Mouse (Mus musculus) liver, postnatal 0 days (tissue): ENCODE measurements around the gene Klhdc7b. TPM values are rescaled to one million over a fixed set of nuclear protein-coding genes. Genes with fewer than 3 reads are reported as not detected.

ENCODE experiments used
- ATAC-seq: fragments of 200-750 bp; cut with Nextera tagmentation; 2 replicates; pipeline ENCODE4 v1.8.0; 2017; ENCODE audit warnings: mild to moderate bottlenecking, moderate library complexity
- DNase-seq: peaks from one replicate; pipeline ENCODE4 v3.0.0-alpha.2; 2016
- H3K27ac ChIP-seq: fragments of 300-500 bp; sonication (generic); 2 replicates; pipeline ENCODE4 v1.5.1; 2014; ENCODE audit warnings: antibody characterized with exemption, moderate library complexity, mild to moderate bottlenecking, low read depth
- H3K27me3 ChIP-seq: fragments of 300-500 bp; sonication (generic); 2 replicates; pipeline ENCODE4 v1.6.1; 2014; ENCODE audit warnings: low read length, control low read depth, mixed read lengths; ENCODE audit not compliant: insufficient read depth
- H3K36me3 ChIP-seq: fragments of 300-500 bp; sonication (generic); replicated peaks from 2 replicates; pipeline ENCODE4 v1.6.1; 2014; ENCODE audit warnings: mild to moderate bottlenecking, control low read depth, low read length, moderate library complexity, mixed read lengths; ENCODE audit not compliant: insufficient read depth
- H3K4me1 ChIP-seq: fragments of 300-500 bp; sonication (generic); 2 replicates; pipeline ENCODE4 v1.6.1; 2014; ENCODE audit warnings: antibody characterized with exemption, mild to moderate bottlenecking, control low read depth; ENCODE audit not compliant: insufficient read depth
- H3K4me2 ChIP-seq: fragments of 300-500 bp; sonication (generic); 2 replicates; pipeline ENCODE4 v1.6.1; 2014; ENCODE audit warnings: low read depth, mild to moderate bottlenecking, low read length, moderate library complexity, mixed read lengths
- H3K4me3 ChIP-seq: fragments of 300-500 bp; sonication (generic); 2 replicates; pipeline ENCODE4 v1.5.1; 2014; ENCODE audit warnings: low read depth, low read length
- H3K9ac ChIP-seq: fragments of 300-500 bp; sonication (generic); replicated peaks from 2 replicates; pipeline ENCODE4 v1.6.1; 2014; ENCODE audit warnings: mild to moderate bottlenecking, moderate library complexity
- H3K9me3 ChIP-seq: fragments of 300-500 bp; sonication (generic); 2 replicates; pipeline ENCODE4 v1.6.1; 2016; ENCODE audit warnings: mild to moderate bottlenecking, control low read depth, low read length, mixed read lengths
- CTCF ChIP-seq: sonication (generic); IDR thresholded peaks from 2 replicates; pipeline ENCODE4 v1.5.1; 2016; ENCODE audit warnings: antibody characterized with exemption, low read depth
- EP300 ChIP-seq: IDR thresholded peaks from 2 replicates; pipeline ENCODE4 v1.6.1; 2016; ENCODE audit warnings: antibody characterized with exemption, low read depth, mild to moderate bottlenecking
- WGBS: fragments of 180-500 bp; shearing (Covaris S2); extraction: QIAGEN DNeasy Blood & Tissue Kit; methylation state at CpG from one replicate; pipeline ENCODE4 v1.1.7; 2014; ENCODE audit not compliant: insufficient replicate concordance; 5-methylcytosine and 5-hydroxymethylcytosine counted together
- polyA plus RNA-seq: library from polyadenylated mRNA; unstranded; fragments of >200 nt; fragmentation: Nextera tagmentation; extraction: Ambion mirVana; gene quantifications from 2 replicates; pipeline ENCODE4 v1.2.1, GENCODE M21; 2015

The Klhdc7b gene
- polyA plus RNA-seq, 1 experiment from 2014 or later, result not detected

GRCm38 (mm10) chr15:89410118-89410517 lies 25.4 kb downstream of the Klhdc7b start, which contains the start of gene Syce3:
Syce3 (minus strand) TSS chr15:89410503.
- H3K4me1 ChIP-seq, result peaks cover under 1% of the 10 kb centered on the region; the same call in 1 of the 2 replicates
- DNase-seq (no peak), ATAC-seq (no peak)
- no peak within 1 kb of the TSS for H3K4me2 ChIP-seq
- H3K9ac ChIP-seq, result no peak within 1 kb of the TSS
- no peak within 1 kb of the TSS for H3K27ac ChIP-seq
- WGBS, result 83% methylated on average over 24 of the region's 24 CpGs
- no peak within 1 kb of the TSS for H3K4me3 ChIP-seq
- no peak for TF ChIP-seq EP300
- TF ChIP-seq CTCF, result no peak
- peaks cover 5% of the 10 kb centered on the region; the same call in 1 of the 2 replicates for H3K9me3 ChIP-seq
- H3K36me3 ChIP-seq, result no peaks in the 10 kb centered on the region
- H3K27me3 ChIP-seq, result no peaks in the 10 kb centered on the region

GRCm38 (mm10) chr15:89415282-89415681 lies 30.6 kb downstream of the Klhdc7b start:
- no peak for DNase-seq
- Histone ChIP-seq H3K4me2 (no peak overlapping the region), H3K9me3 (no peaks in the 10 kb centered on the region), H3K27ac (no peak overlapping the region), H3K27me3 (no peaks in the 10 kb centered on the region), H3K4me1 (peaks cover 5% of the 10 kb centered on the region; the same call in 1 of the 2 replicates), H3K4me3 (no peak overlapping the region), H3K36me3 (peaks cover 19% of the 10 kb centered on the region), H3K9ac (no peak overlapping the region)
- TF ChIP-seq EP300, result no peak
- no peak for TF ChIP-seq CTCF
- peak; percentile 74 for ATAC-seq
- 74% methylated on average over 8 of the region's 8 CpGs for WGBS

- H3K4me3 ChIP-seq, result no peak overlapping the region
- DNase-seq (no peak), ATAC-seq (no peak)
- H3K9me3 ChIP-seq, result no peaks in the 10 kb centered on the region
- 89% methylated on average over 9 of the region's 9 CpGs for WGBS
- no peak overlapping the region for H3K27ac ChIP-seq
- TF ChIP-seq CTCF (no peak), EP300 (no peak)
- no peak overlapping the region for H3K9ac ChIP-seq
- no peaks in the 10 kb centered on the region for H3K4me1 ChIP-seq
- H3K36me3 ChIP-seq, result peaks cover 37% of the 10 kb centered on the region
- no peak overlapping the region for H3K4me2 ChIP-seq
- H3K27me3 ChIP-seq, result no peaks in the 10 kb centered on the region
Observed at GRCm38 (mm10) chr15:89421938-89422337, 37.2 kb downstream of the Klhdc7b start.

- H3K36me3 ChIP-seq, result peaks cover 30% of the 10 kb centered on the region
- no peak overlapping the region for H3K27ac ChIP-seq
- DNase-seq, result no peak
- no peaks in the 10 kb centered on the region for H3K27me3 ChIP-seq
- H3K9ac ChIP-seq, result no peak overlapping the region
- no peak overlapping the region for H3K4me2 ChIP-seq
- 83% methylated on average over 8 of the region's 8 CpGs for WGBS
- no peak overlapping the region for H3K4me3 ChIP-seq
- ATAC-seq, result no peak
- H3K9me3 ChIP-seq, result no peaks in the 10 kb centered on the region
- peaks cover 6% of the 10 kb centered on the region for H3K4me1 ChIP-seq
- TF ChIP-seq CTCF (no peak), EP300 (no peak)
Observed at GRCm38 (mm10) chr15:89424621-89425020, 39.9 kb downstream of the Klhdc7b start.

GRCm38 (mm10) chr15:89425711-89426121 lies 41.0 kb downstream of the Klhdc7b start, which contains the start of gene Cpt1b:
Cpt1b (minus strand) TSS chr15:89425863.
- ATAC-seq (peak; percentile 6), DNase-seq (peak; percentile 53)
- Histone ChIP-seq H3K9me3 (no peaks in the 10 kb centered on the region), H3K36me3 (peaks cover 26% of the 10 kb centered on the region), H3K4me1 (peaks cover 10% of the 10 kb centered on the region), H3K27me3 (no peaks in the 10 kb centered on the region), H3K9ac (peak within 1 kb of the TSS; percentile 50; the same call in 1 of the 2 replicates), H3K27ac (peak within 1 kb of the TSS; percentile 76), H3K4me2 (peak within 1 kb of the TSS; percentile 59), H3K4me3 (no peak within 1 kb of the TSS)
- 62% methylated on average over 6 of the region's 6 CpGs for WGBS
- TF ChIP-seq EP300 (peak; percentile 60), CTCF (no peak)

- no peak overlapping the region for H3K27ac ChIP-seq
- no peaks in the 10 kb centered on the region for H3K27me3 ChIP-seq
- DNase-seq, result no peak
- WGBS, result 91% methylated on average over 10 of the region's 10 CpGs
- H3K9ac ChIP-seq, result no peak overlapping the region
- H3K4me2 ChIP-seq, result no peak overlapping the region
- no peak for ATAC-seq
- peaks cover 24% of the 10 kb centered on the region for H3K36me3 ChIP-seq
- no peak overlapping the region for H3K4me3 ChIP-seq
- peaks cover 15% of the 10 kb centered on the region for H3K4me1 ChIP-seq
- H3K9me3 ChIP-seq, result no peaks in the 10 kb centered on the region
- TF ChIP-seq CTCF, result no peak
- no peak for TF ChIP-seq EP300
Observed at GRCm38 (mm10) chr15:89426716-89427115, 42.0 kb downstream of the Klhdc7b start.
